Mouse (Mus musculus) brain, embryonic 14.5 days (tissue): ENCODE results near the gene Adamts9.

ENCODE experiments used
- CTCF ChIP-seq: fragments of 200-500 bp; IDR thresholded peaks from 2 replicates; pipeline ENCODE4 v1.5.1; 2012; ENCODE audit warnings: inconsistent platforms, mild to moderate bottlenecking, moderate library complexity, borderline replicate concordance; ENCODE audit not compliant: insufficient read depth, insufficient read length; ENCODE audit errors: extremely low read depth
- POLR2A ChIP-seq: fragments of 200-500 bp; IDR thresholded peaks from 2 replicates; pipeline ENCODE4 v1.6.1; 2012; ENCODE audit warnings: mild to moderate bottlenecking, inconsistent platforms, borderline replicate concordance; ENCODE audit not compliant: poor library complexity, insufficient read depth, insufficient read length, severe bottlenecking; ENCODE audit errors: extremely low read depth

GRCm38 (mm10) chr6:92904037-92904436 lies 39.3 kb downstream of the Adamts9 start:
- no peak for TF ChIP-seq CTCF
- no peak for TF ChIP-seq POLR2A
